Mouse (Mus musculus): ENCODE data around the gene Angptl3. TPM values are rescaled to one million over a fixed set of nuclear protein-coding genes. Genes with fewer than 3 reads are reported as not detected.

The Angptl3 gene
- not detected for total RNA-seq (2021)
- long read RNA-seq, experiment 1: 0 reads
- long read RNA-seq, experiment 2: 0 reads

- Histone ChIP-seq H3K4me3 (no peak within 1 kb of the TSS), H3K27ac (no peak within 1 kb of the TSS)
- no peak for TF ChIP-seq CTCF (IDR thresholded peaks at IDR 0.05)
- DNase-seq: no peak
- intact Hi-C loops (cut with DNase I): no loop called here
Measured at GRCm38 (mm10) chr4:99030686-99031085, at the start of gene Angptl3. Angptl3 (plus strand) TSS chr4:99030954.

DNA sequence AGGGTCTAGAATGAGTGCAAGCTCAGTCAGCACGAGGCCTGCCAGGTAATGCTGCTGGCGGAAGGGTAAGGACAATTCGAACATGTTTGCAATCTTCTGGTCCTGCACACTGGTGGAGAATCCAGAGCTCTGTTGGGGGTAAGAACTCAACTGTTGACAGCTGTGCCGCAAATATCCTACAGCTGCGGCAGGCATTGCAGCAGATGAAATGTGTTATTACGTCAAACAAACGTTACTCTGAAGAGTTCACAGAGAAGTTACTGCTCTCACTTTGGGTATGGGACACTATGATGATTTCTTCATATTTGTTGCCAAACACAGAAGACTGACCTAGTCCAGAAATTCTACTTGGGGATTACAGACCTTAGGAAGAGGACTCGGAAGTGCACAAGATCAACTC, 46.1 kb upstream of the Angptl3 start:
- DNase-seq: no peak
- intact Hi-C loops (cut with DNase I): no loop called here
- Histone ChIP-seq H3K4me3 (no peak overlapping the region), H3K27ac (no peak overlapping the region)
- no peak for TF ChIP-seq CTCF (IDR thresholded peaks at IDR 0.05)

GRCm38 (mm10) chr4:98993491-98993890, 37.3 kb upstream of the Angptl3 start:
- no peak for DNase-seq
- TF ChIP-seq CTCF (IDR thresholded peaks at IDR 0.05): no peak
- H3K27ac ChIP-seq: no peak overlapping the region
- intact Hi-C loops (cut with DNase I): no loop called here
- H3K4me3 ChIP-seq: no peak overlapping the region

DNA sequence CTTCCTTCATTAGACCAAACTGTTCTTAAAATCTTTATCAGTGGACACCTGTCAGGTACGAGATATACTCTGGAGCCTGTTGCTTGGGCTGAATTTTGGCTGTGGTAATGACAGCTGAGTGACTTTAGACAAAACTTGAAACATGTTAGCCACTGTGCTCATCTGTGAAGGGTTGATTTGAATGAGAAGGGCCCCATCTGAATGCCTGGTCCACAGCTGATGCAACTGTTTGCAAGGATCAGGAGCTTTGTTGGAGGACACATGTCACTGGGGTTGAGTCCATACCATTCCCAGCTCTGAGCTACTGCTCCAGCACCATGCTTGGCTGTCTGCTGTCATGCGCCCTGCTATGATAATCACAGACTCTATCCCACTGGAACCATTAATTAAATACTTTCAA, 25.2 kb upstream of the Angptl3 start:
- intact Hi-C loops (cut with DNase I): no loop called here
- H3K4me3 ChIP-seq: no peak overlapping the region
- no peak for DNase-seq
- no peak overlapping the region for H3K27ac ChIP-seq
- no peak for TF ChIP-seq CTCF (IDR thresholded peaks at IDR 0.05)

GRCm38 (mm10) chr4:99006319-99006718, 24.4 kb upstream of the Angptl3 start:
- H3K27ac ChIP-seq: no peak overlapping the region
- no peak overlapping the region for H3K4me3 ChIP-seq
- TF ChIP-seq CTCF (IDR thresholded peaks at IDR 0.05): no peak
- no peak for DNase-seq
- intact Hi-C loops (cut with DNase I): no loop called here

GRCm38 (mm10) chr4:99011039-99011438, 19.7 kb upstream of the Angptl3 start:
- H3K4me3 ChIP-seq: no peak overlapping the region
- no peak overlapping the region for H3K27ac ChIP-seq
- no peak for TF ChIP-seq CTCF (IDR thresholded peaks at IDR 0.05)
- DNase-seq: no peak
- intact Hi-C loops (cut with DNase I): no loop called here

DNA sequence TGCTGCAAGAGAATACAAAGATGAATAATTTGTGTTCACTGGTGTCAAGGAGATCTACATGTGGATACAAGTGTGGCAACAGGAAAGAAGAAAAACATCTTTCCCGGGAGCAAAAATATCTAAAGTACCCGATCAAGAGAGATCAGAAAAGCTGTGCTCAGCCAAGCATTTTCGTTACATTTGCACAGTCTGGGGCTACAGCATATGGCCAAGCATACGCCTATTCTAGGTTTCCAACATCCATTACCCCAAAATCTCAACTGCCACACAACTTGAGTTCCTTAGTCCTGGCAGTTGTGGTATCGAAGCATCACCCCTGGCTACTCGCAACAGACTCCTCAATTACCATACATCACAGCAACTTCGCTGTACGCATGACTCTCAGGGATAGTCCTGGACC, 8.5 kb upstream of the Angptl3 start:
- no peak overlapping the region for H3K27ac ChIP-seq
- TF ChIP-seq CTCF (IDR thresholded peaks at IDR 0.05): no peak
- intact Hi-C loops (cut with DNase I): no loop called here

GRCm38 (mm10) chr4:99028377-99028776, 2.4 kb upstream of the Angptl3 start:
- DNase-seq: no peak
- Histone ChIP-seq H3K27ac (no peak overlapping the region), H3K4me3 (no peak overlapping the region)
- no peak for TF ChIP-seq CTCF (IDR thresholded peaks at IDR 0.05)
- intact Hi-C loops (cut with DNase I): no loop called here

More for the DNA sequence above, 8.5 kb upstream of the Angptl3 start:
- no peak for DNase-seq
- no peak overlapping the region for H3K4me3 ChIP-seq

DNA sequence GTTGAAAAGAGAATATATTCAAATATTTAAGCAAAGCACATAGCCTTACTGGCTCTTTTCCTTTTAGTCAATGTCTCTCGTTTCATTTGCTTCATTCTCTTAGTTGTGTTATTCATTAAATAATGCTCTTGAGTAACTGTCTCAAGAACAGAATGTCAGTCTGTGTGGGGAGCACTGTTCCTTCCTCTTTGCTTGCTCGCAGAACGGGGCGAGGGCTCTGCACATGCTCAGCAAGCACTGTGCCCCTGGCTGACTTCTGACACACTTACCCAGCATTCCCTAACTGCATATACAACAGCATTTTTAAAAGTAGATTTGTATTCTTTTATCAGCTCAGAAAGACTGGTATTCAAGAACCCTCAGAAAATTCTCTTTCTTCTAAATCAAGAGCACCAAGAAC, 2.2 kb downstream of the Angptl3 start:
- no peak for TF ChIP-seq CTCF (IDR thresholded peaks at IDR 0.05)
- intact Hi-C loops (cut with DNase I): no loop called here
- Histone ChIP-seq H3K27ac (no peak overlapping the region), H3K4me3 (no peak overlapping the region)
- DNase-seq: no peak

GRCm38 (mm10) chr4:99044854-99045253, 14.1 kb downstream of the Angptl3 start:
- no peak for TF ChIP-seq CTCF (IDR thresholded peaks at IDR 0.05)
- no peak overlapping the region for H3K4me3 ChIP-seq
- no peak for DNase-seq
- no peak overlapping the region for H3K27ac ChIP-seq
- intact Hi-C loops (cut with DNase I): no loop called here

GRCm38 (mm10) chr4:99046471-99046870, 15.7 kb downstream of the Angptl3 start:
- no peak for DNase-seq
- H3K27ac ChIP-seq: no peak overlapping the region
- no peak overlapping the region for H3K4me3 ChIP-seq
- intact Hi-C loops (cut with DNase I): no loop called here
- TF ChIP-seq CTCF (IDR thresholded peaks at IDR 0.05): no peak

DNA sequence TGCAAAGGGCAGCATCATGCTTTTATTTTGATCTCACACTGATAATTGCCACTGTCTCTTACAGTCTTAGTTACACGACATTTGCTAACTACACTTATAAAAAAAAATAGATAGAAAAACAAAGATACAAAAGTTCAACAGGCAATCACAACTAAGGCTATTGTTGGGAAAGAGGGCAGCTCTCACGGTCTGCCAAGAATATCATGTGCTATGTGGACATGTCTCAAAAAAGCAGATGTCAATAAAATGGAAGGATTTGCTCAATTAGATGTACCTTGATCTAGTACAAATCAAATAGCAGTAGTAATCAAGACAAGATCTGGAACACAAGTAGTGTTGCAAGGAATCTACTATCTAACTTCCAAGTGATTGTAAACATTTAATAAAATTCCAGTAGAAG, 17.8 kb downstream of the Angptl3 start:
- Histone ChIP-seq H3K27ac (no peak overlapping the region), H3K4me3 (no peak overlapping the region)
- DNase-seq: no peak
- no peak for TF ChIP-seq CTCF (IDR thresholded peaks at IDR 0.05)
- intact Hi-C loops (cut with DNase I): no loop called here

DNA sequence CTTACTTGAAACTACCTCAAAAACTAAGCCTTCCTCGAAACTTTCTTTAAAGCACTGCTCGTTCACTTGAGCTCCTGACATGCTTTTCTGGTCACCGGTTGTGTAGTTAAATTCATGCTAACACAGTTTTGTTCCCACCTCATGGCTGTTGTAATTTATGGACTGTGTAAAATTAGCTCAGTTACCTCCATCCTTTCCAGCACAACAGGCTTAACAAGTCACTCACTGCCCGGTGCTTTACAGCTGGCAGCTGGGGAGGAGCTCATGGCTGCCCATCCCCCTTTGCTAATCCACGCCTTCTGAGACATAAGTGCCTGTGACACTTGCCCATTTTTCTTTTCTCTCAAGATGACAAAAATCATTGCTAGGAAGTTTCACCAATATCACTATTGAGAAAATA, 33.8 kb downstream of the Angptl3 start:
- peak; percentile 24 for DNase-seq
- Histone ChIP-seq H3K4me3 (peak overlapping the region; percentile 37), H3K27ac (no peak overlapping the region)
- TF ChIP-seq CTCF (IDR thresholded peaks at IDR 0.05): no peak
- intact Hi-C loops (cut with DNase I): loop anchor here (5.0 kb wide), 1 partner anchor 118 kb away; no protein-coding TSS in a partner anchor

GRCm38 (mm10) chr4:99068806-99069205, 38.1 kb downstream of the Angptl3 start:
- Histone ChIP-seq H3K27ac (no peak overlapping the region), H3K4me3 (no peak overlapping the region)
- no peak for TF ChIP-seq CTCF (IDR thresholded peaks at IDR 0.05)
- intact Hi-C loops (cut with DNase I): no loop called here
- DNase-seq: no peak

GRCm38 (mm10) chr4:99078005-99078404, 47.3 kb downstream of the Angptl3 start:
- intact Hi-C loops (cut with DNase I): no loop called here
- no peak for DNase-seq

More at GRCm38 (mm10) chr4:99078005-99078404, 47.3 kb downstream of the Angptl3 start:
- Histone ChIP-seq H3K4me3 (no peak overlapping the region), H3K27ac (no peak overlapping the region)
- TF ChIP-seq CTCF (IDR thresholded peaks at IDR 0.05): no peak
